Mouse (Mus musculus) forebrain, embryonic 16.5 days (tissue): Measurements from ENCODE around the gene Armc3. TPM values are rescaled to one million over a fixed set of nuclear protein-coding genes. Genes with fewer than 3 reads are reported as not detected.

Experiments
- ATAC-seq: fragments of 200-750 bp; cut with Nextera tagmentation; 2 replicates; pipeline ENCODE4 v1.8.0; 2017; ENCODE audit warnings: mild to moderate bottlenecking, moderate library complexity
- H3K27ac ChIP-seq: fragments of 300-500 bp; sonication (generic); 2 replicates; pipeline ENCODE4 v1.5.1; 2014; ENCODE audit warnings: low read length, control low read depth
- H3K27me3 ChIP-seq: fragments of 300-500 bp; sonication (generic); replicated peaks from 2 replicates; pipeline ENCODE4 v1.6.1; 2014; ENCODE audit warnings: low read length; ENCODE audit not compliant: control insufficient read depth, insufficient read depth
- H3K36me3 ChIP-seq: fragments of 300-500 bp; sonication (generic); 2 replicates; pipeline ENCODE4 v1.6.1; 2014; ENCODE audit not compliant: control insufficient read depth, insufficient read depth
- H3K4me1 ChIP-seq: fragments of 300-500 bp; sonication (generic); replicated peaks from 2 replicates; pipeline ENCODE4 v1.6.1; 2014; ENCODE audit warnings: low read length; ENCODE audit not compliant: control insufficient read depth, insufficient read depth
- H3K4me2 ChIP-seq: fragments of 300-500 bp; sonication (generic); 2 replicates; pipeline ENCODE4 v1.6.1; 2014; ENCODE audit warnings: mild to moderate bottlenecking, low read length, control low read depth
- H3K4me3 ChIP-seq: fragments of 300-500 bp; sonication (generic); replicated peaks from 2 replicates; pipeline ENCODE4 v1.5.1; 2014; ENCODE audit warnings: mild to moderate bottlenecking, low read length, control low read depth
- H3K9ac ChIP-seq: fragments of 300-500 bp; sonication (generic); replicated peaks from 2 replicates; pipeline ENCODE4 v1.6.1; 2014; ENCODE audit warnings: low read depth, low read length, control low read depth
- H3K9me3 ChIP-seq: fragments of 300-500 bp; sonication (generic); 2 replicates; pipeline ENCODE4 v1.6.1; 2016; ENCODE audit warnings: low read length; ENCODE audit not compliant: control insufficient read depth
- WGBS: fragments of 180-500 bp; shearing (Covaris S2); extraction: QIAGEN DNeasy Blood & Tissue Kit; methylation state at CpG from one replicate; pipeline ENCODE4 v1.1.7; 2014; 5-methylcytosine and 5-hydroxymethylcytosine counted together
- polyA plus RNA-seq: library from polyadenylated mRNA; unstranded; fragments of >200 nt; fragmentation: Nextera tagmentation; extraction: Ambion mirVana; gene quantifications from 2 replicates; pipeline ENCODE4 v1.2.1, GENCODE M21; 2015

Gene Armc3
- polyA plus RNA-seq, 1 experiment from 2014 or later, result 0.91 TPM

DNA sequence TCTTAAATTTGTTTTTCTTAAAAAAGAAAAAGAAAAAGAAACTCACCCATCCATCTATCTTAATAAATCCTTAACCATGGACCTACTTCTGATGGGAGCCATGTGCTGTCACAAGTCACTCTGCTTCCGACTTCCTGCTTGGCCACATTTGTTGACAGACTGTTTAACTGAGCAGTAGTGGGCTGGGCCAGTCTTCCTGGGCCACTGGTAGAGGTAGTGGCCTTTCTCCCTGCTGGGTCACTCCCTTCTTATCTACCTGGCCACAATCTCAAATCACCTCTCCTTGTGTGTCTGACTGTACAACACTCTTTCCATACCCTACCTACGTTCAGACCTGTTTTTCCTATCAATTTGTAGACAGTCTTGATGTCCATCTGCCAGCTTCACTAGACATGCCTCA lies 66.7 kb downstream of the Armc3 start:
- 85% methylated on average over 2 of the region's 2 CpGs for WGBS
- no peaks in the 10 kb centered on the region for H3K36me3 ChIP-seq

DNA sequence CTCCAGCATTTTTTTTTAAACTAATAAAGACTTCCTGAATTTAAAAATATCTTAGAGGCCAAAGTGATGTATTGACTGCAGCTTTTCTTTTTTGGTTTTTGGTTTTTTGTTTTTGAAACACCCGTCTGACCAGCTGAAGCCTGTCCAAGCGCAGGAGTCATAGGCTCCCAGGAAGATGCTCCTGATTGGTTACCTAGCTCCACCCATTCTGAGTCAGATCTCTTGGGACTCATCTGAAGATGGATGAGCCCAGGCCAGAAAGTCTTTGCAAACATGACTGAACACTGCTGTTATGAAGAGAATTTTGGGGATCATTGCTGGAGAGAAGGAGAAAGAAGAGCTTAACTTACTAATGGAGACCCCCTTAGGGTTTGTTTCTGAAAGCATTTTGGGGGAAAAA lies 68.3 kb downstream of the Armc3 start:
- Histone ChIP-seq H3K27me3 (no peaks in the 10 kb centered on the region), H3K4me3 (no peak overlapping the region), H3K36me3 (no peaks in the 10 kb centered on the region), H3K4me2 (no peak overlapping the region), H3K9ac (no peak overlapping the region), H3K4me1 (no peaks in the 10 kb centered on the region), H3K9me3 (no peaks in the 10 kb centered on the region), H3K27ac (no peak overlapping the region)
- WGBS, result 81% methylated on average over 2 of the region's 2 CpGs
- ATAC-seq, result no peak

More for the DNA sequence above, 66.7 kb downstream of the Armc3 start:
- ATAC-seq, result no peak
- no peak overlapping the region for H3K27ac ChIP-seq
- no peak overlapping the region for H3K9ac ChIP-seq
- no peak overlapping the region for H3K4me2 ChIP-seq
- H3K9me3 ChIP-seq, result no peaks in the 10 kb centered on the region
- no peak overlapping the region for H3K4me3 ChIP-seq
- H3K27me3 ChIP-seq, result no peaks in the 10 kb centered on the region
- H3K4me1 ChIP-seq, result no peaks in the 10 kb centered on the region

DNA sequence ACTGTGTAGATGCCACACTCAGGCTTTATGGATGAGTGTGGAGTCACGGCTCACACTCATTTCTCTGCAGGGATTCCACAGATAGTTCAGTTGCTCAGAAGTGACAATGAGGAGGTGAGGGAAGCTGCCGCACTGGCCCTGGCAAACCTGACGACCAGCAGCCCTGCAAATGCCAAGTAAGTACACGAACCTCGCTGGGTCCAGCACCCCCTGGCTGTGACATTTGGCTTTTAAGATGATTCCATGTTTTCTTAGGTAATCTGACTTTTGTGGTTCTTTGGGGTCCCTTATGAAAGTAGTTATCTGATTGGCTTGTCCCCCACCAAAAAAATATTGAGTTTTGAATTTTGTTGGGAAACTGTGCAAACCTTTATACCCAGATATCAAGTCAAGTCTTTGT lies 70.9 kb downstream of the Armc3 start:
- no peak overlapping the region for H3K4me3 ChIP-seq
- no peak overlapping the region for H3K27ac ChIP-seq
- no peaks in the 10 kb centered on the region for H3K9me3 ChIP-seq
- ATAC-seq, result no peak
- no peaks in the 10 kb centered on the region for H3K27me3 ChIP-seq
- no peak overlapping the region for H3K4me2 ChIP-seq
- H3K36me3 ChIP-seq, result no peaks in the 10 kb centered on the region
- 56% methylated on average over 5 of the region's 5 CpGs for WGBS
- no peaks in the 10 kb centered on the region for H3K4me1 ChIP-seq
- no peak overlapping the region for H3K9ac ChIP-seq

DNA sequence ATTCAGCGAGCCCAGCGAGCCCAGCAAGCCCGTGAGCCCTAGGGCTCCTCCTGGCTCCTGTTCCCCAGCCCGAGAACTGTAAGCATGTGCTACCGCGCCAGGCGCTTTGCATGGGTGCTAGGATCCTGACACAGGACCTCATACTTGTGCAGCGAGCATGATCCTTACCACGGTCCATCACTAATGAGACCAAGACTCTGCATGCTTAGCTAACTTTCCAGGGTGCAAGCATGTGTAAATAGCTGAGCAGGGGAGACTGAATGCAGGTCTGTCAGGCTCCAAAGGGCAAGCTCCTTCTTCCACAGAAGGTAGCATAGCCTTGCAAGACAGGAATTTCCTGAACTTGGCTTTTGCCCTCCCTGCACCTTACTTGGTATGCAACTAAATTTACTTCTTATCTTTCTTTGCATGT lies 71.6 kb downstream of the Armc3 start:
- H3K27ac ChIP-seq, result no peak overlapping the region
- no peaks in the 10 kb centered on the region for H3K27me3 ChIP-seq
- no peaks in the 10 kb centered on the region for H3K36me3 ChIP-seq
- 28% methylated on average over 9 of the region's 9 CpGs for WGBS
- H3K9ac ChIP-seq, result no peak overlapping the region
- H3K4me1 ChIP-seq, result no peaks in the 10 kb centered on the region; the same call in 1 of the 2 replicates
- no peak for ATAC-seq
- H3K9me3 ChIP-seq, result no peaks in the 10 kb centered on the region
- no peak overlapping the region for H3K4me3 ChIP-seq
- H3K4me2 ChIP-seq, result no peak overlapping the region

DNA sequence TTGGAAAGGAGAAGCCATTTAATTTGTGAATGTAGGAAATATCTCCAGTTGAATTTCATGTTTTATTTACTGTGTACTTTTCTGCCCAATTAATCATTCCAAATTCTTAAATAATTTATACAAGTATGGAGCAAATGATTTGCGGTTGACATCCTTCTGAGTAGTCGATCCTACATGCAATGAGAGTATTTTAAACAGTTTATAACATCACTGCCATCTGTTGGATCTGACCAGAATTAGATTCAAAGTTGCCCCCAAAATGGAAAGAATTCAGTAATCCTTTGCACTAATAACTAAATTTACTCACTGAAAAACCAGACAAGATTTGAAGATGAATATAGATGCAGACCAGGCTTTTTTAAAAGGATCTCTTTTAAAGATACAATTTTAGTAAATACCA lies 75.5 kb downstream of the Armc3 start:
- Histone ChIP-seq H3K36me3 (no peaks in the 10 kb centered on the region), H3K4me1 (no peaks in the 10 kb centered on the region; the same call in 1 of the 2 replicates), H3K27ac (no peak overlapping the region), H3K9ac (no peak overlapping the region), H3K4me3 (no peak overlapping the region), H3K4me2 (no peak overlapping the region), H3K27me3 (no peaks in the 10 kb centered on the region), H3K9me3 (no peaks in the 10 kb centered on the region)
- no peak for ATAC-seq
- WGBS, result 60% methylated on average over 2 of the region's 2 CpGs

DNA sequence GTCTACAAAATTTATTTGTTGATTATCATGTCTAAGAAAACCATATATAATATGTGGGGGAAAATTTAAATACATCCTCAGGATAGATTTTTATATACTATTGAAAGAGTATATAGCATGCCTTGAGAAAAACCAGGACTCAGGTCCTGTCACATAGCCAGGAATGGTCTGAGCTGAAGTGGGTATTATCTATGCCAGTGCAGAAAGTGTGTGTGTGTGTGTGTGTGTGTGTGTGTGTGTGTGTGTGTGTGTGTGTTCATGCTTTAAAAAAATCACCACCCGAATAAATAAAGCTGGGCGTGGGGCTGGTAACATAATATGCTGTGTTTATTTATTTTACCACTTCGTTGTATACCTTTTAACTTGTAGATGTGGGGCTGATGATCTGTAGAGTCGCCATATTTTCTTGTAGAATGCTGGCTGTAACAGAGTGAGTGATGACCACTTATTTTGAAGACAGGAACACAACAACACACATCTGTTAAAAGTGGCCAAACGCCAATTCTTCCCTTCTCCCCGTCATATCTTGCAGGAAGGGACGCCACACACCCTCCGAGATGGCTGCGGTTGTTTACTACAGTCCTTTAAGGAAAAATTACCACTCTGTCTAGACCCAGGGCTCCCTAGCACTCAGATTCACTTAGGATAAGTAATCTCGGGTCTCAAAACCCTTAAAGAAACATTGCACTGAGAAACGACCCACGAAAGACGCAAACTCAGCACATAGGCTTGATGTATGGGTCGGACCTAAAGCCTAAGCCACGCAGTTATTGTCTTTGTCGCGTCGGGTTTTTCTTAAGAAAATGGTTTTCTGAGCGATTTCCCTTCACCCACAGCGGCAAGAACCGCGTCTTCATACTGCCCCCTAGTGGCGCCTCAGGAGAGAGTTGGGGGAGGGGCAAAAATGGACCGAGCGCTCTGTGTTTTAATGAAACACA lies 76.8 kb downstream of the Armc3 start:
- peak overlapping the region; percentile 75 for H3K4me2 ChIP-seq
- no peaks in the 10 kb centered on the region for H3K9me3 ChIP-seq
- ATAC-seq, result peak; percentile 85
- peak overlapping the region; percentile 62 for H3K27ac ChIP-seq
- peak overlapping the region; percentile 51 for H3K4me3 ChIP-seq
- no peaks in the 10 kb centered on the region for H3K27me3 ChIP-seq
- H3K36me3 ChIP-seq, result no peaks in the 10 kb centered on the region
- 8% methylated on average over 25 of the region's 25 CpGs for WGBS
- H3K9ac ChIP-seq, result peak overlapping the region; percentile 67
- no peaks in the 10 kb centered on the region; the same call in 1 of the 2 replicates for H3K4me1 ChIP-seq

DNA sequence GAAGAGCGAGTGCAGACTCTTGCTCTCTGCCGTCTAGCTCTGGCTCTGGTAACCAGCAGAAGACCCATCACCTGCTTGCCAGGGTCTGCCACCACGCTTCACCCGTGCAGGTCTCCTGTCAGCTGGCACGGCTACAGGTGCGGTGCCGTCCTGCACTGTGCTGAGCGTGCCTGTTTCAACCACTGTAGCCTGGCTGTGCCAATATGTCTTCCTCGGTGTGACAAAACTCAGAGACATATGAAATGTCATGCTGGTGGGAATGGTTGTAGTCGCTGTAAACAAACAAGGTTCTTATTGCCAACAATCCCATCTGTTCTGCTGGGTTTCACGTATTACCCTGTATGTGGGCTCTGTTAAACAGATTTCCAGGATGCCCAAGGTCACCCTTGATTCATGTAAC lies 81.2 kb downstream of the Armc3 start:
- no peak overlapping the region for H3K27ac ChIP-seq
- 0 out of 2 replicates have a peak overlapping the region, but pooled peaks have one; percentile 8 for H3K4me2 ChIP-seq
- H3K9me3 ChIP-seq, result no peaks in the 10 kb centered on the region
- no peak overlapping the region for H3K9ac ChIP-seq
- WGBS, result 61% methylated on average over 11 of the region's 11 CpGs
- H3K27me3 ChIP-seq, result no peaks in the 10 kb centered on the region
- no peaks in the 10 kb centered on the region for H3K36me3 ChIP-seq
- H3K4me1 ChIP-seq, result no peaks in the 10 kb centered on the region; the same call in 1 of the 2 replicates
- H3K4me3 ChIP-seq, result no peak overlapping the region
- ATAC-seq, result peak; percentile 75

DNA sequence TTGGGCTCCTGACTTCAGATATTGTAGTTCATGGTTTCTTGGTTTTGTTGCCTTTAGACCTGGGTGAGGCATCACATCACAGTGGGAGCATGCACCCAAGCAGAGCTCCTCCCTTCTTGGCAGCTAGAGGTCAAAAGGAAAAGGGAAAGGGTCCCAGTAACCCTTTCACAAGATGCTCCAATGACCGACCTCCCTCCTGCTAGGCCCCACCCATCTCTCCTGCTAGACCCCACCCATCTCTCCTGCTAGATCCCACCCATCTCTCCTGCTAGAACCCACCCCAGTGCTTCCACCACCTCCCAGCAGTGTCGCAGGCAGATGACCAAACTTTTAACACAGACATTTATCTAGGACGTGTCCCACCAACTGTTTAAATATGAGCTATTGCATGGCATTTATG lies 93.3 kb downstream of the Armc3 start:
- 69% methylated on average over 3 of the region's 3 CpGs for WGBS

DNA sequence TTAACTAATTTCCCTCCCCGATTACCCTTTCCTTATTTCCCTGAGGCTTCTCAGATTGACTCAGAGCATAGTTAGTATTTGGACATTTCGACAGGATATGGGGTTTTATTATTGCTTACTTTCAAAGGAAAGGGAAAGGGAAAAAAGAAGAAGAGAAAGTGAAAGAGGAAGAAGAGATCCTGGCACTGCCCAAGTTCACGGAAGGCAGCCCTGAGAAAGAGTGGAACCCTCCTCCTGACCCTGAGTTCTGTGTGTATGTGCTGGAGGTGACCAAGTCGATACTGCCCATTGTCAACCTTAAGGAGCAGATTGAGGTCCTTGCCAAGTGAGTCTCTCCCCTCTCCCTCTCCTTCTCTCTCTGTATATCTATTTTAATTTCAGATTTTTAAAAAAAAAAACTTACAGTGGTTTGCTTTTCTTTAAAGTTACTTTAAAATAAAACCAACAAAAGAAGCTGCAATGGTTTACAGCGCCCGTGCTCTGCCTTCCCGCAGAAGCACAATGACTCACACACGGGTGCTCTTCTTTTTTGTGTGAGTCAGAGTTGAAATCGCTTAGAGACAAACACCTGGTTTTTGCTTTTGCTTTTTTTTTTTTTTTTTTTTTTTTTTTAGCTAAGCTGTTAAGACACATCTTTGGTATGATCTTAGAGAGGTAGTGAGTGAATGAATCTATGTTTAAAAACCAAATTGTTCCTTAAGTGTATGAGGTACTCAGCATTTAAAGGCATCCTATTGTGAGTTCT lies 101.4 kb downstream of the Armc3 start:
- H3K27ac ChIP-seq, result no peak overlapping the region
- no peak for ATAC-seq
- H3K9ac ChIP-seq, result no peak overlapping the region
- no peak overlapping the region for H3K4me2 ChIP-seq
- no peaks in the 10 kb centered on the region for H3K9me3 ChIP-seq
- 80% methylated on average over 9 of the region's 9 CpGs for WGBS
- no peak overlapping the region for H3K4me3 ChIP-seq
- H3K4me1 ChIP-seq, result no peaks in the 10 kb centered on the region
- H3K27me3 ChIP-seq, result no peaks in the 10 kb centered on the region
- no peaks in the 10 kb centered on the region for H3K36me3 ChIP-seq

More for the DNA sequence above, 93.3 kb downstream of the Armc3 start:
- Histone ChIP-seq H3K9ac (no peak overlapping the region), H3K27ac (no peak overlapping the region), H3K4me3 (no peak overlapping the region), H3K36me3 (no peaks in the 10 kb centered on the region), H3K4me2 (no peak overlapping the region), H3K27me3 (no peaks in the 10 kb centered on the region), H3K9me3 (no peaks in the 10 kb centered on the region), H3K4me1 (no peaks in the 10 kb centered on the region)
- no peak for ATAC-seq
